Mouse (Mus musculus) left cerebral cortex, adult 18-20 months (tissue): ENCODE data around the gene Bbs7. TPM values are rescaled to one million over a fixed set of nuclear protein-coding genes. Genes with fewer than 3 reads are reported as not detected.
"Not testable (repeated sequence)": the region's sequence is repeated elsewhere in the genome, so short reads cannot be mapped to it uniquely, and the experiment has no call there.

Experiments used
- DNase-seq, 2 experiments: peaks; one replicate each; pipeline ENCODE4 v3.0.0; 2021 to 2022; ENCODE audit warnings: low spot score in 2 of 2, mixed read lengths in 1 of 2
- long read RNA-seq, 2 experiments: library from polyadenylated mRNA; stranded (forward); transcript quantifications; one replicate each; pipeline ENCODE4 v2.0.0; 2021
- total RNA-seq, 2 experiments: library from RNA; stranded (reverse); gene quantifications; 2 replicates each; pipeline ENCODE4 v1.2.3; 2021

Gene Bbs7
- 10 to 100 TPM; 15.7 to 17.6 TPM for total RNA-seq
- long read RNA-seq, experiment 1, transcript Bbs7-203 (19 exons, 2,687 nt), result major isoform, 13 of 24 reads
- long read RNA-seq, experiment 1, partial matches to known transcripts, result 4 of 24 reads
- long read RNA-seq, experiment 1, other reads (novel, unspliced or antisense), result 7 of 24 reads
- long read RNA-seq, experiment 2, transcript Bbs7-203 (19 exons, 2,687 nt), result major isoform, 14 of 17 reads
- long read RNA-seq, experiment 2, partial matches to known transcripts, result 2 of 17 reads
- long read RNA-seq, experiment 2, other reads (novel, unspliced or antisense), result 1 of 17 reads

- DNase-seq, result peak; percentile 95
Observed at GRCm38 (mm10) chr3:36613202-36613907, at the start of gene Bbs7. Gene Bbs7, minus strand, starts transcription at chr3:36613477.

GRCm38 (mm10) chr3:36645245-36645559 is 31.9 kb upstream of the Bbs7 start:
- DNase-seq, result not testable (repeated sequence)

GRCm38 (mm10) chr3:36644554-36645244 is 31.4 kb upstream of the Bbs7 start:
- DNase-seq, result no peak

GRCm38 (mm10) chr3:36643354-36643753 is 30.1 kb upstream of the Bbs7 start:
- DNase-seq, result no peak

- peak; percentile 59 to 73 for DNase-seq
Observed at GRCm38 (mm10) chr3:36642736-36643135, 29.5 kb upstream of the Bbs7 start.

- no peak for DNase-seq
Observed at GRCm38 (mm10) chr3:36640787-36641186, 27.5 kb upstream of the Bbs7 start.

- peak; percentile 62 to 64 for DNase-seq
Observed at GRCm38 (mm10) chr3:36635449-36635848, 22.2 kb upstream of the Bbs7 start.

- DNase-seq, result no peak
Observed at GRCm38 (mm10) chr3:36626803-36627202, 13.5 kb upstream of the Bbs7 start.

GRCm38 (mm10) chr3:36618181-36618580 is 4.9 kb upstream of the Bbs7 start:
- no peak for DNase-seq

- DNase-seq, result no peak
Observed at GRCm38 (mm10) chr3:36613908-36614255, 605 bp upstream of the Bbs7 start.

- peak in 1 of 2 experiments; percentile 10 for DNase-seq
Observed at GRCm38 (mm10) chr3:36612687-36613086, 590 bp downstream of the Bbs7 start.

GRCm38 (mm10) chr3:36605894-36606783 is 7.1 kb downstream of the Bbs7 start:
- no peak for DNase-seq

- not testable (repeated sequence) for DNase-seq
Observed at GRCm38 (mm10) chr3:36599773-36600172, 13.5 kb downstream of the Bbs7 start.

- DNase-seq, result no peak
Observed at GRCm38 (mm10) chr3:36598811-36599210, 14.5 kb downstream of the Bbs7 start.

GRCm38 (mm10) chr3:36571827-36572378 is 41.4 kb downstream of the Bbs7 start, which contains the start of gene Ccna2:
Gene Ccna2, minus strand, starts transcription at chr3:36572150.
- DNase-seq, result peak; percentile 97 to 98

GRCm38 (mm10) chr3:36571361-36571826 is 41.9 kb downstream of the Bbs7 start:
- peak in 1 of 2 experiments; percentile 7 for DNase-seq

- DNase-seq, result no peak
Observed at GRCm38 (mm10) chr3:36569836-36570235, 43.4 kb downstream of the Bbs7 start.

- DNase-seq, result no peak
Observed at GRCm38 (mm10) chr3:36563666-36564065, 49.6 kb downstream of the Bbs7 start.

- no peak for DNase-seq
Observed at GRCm38 (mm10) chr3:36559606-36560005, 53.7 kb downstream of the Bbs7 start.

GRCm38 (mm10) chr3:36557601-36558000 is 55.7 kb downstream of the Bbs7 start:
- no peak for DNase-seq
